Mouse (Mus musculus) ES-Bruce4 (cell line): ENCODE data around the gene Pxt1.

Source experiments
- CTCF ChIP-seq: IDR thresholded peaks from one replicate; pipeline ENCODE4 v1.8.1; 2011; ENCODE audit warnings: low read depth, low read length
- EP300 ChIP-seq: IDR thresholded peaks from 2 replicates; pipeline ENCODE4 v1.6.1; 2011; ENCODE audit warnings: low read depth, low read length; ENCODE audit not compliant: insufficient read depth
- POLR2A ChIP-seq: IDR thresholded peaks from one replicate; pipeline ENCODE4 v1.8.1; 2011; ENCODE audit warnings: low read length; ENCODE audit not compliant: insufficient read depth

- TF ChIP-seq CTCF, result no peak
- TF ChIP-seq POLR2A, result no peak
- TF ChIP-seq EP300, result no peak
Measured at GRCm38 (mm10) chr17:28961596-28961995, 18.0 kb upstream of the Pxt1 start.
